Mouse (Mus musculus) liver, embryonic 15.5 days (tissue): ENCODE results near the gene Kbtbd4. TPM values are rescaled to one million over a fixed set of nuclear protein-coding genes. Genes with fewer than 3 reads are reported as not detected.

Experiments used
- ATAC-seq: fragments of 200-750 bp; cut with Nextera tagmentation; 2 replicates; pipeline ENCODE4 v1.8.0; 2017; ENCODE audit warnings: moderate number of reproducible peaks, mild to moderate bottlenecking, moderate library complexity; ENCODE audit not compliant: insufficient read depth
- H3K27ac ChIP-seq: fragments of 300-500 bp; sonication (generic); replicated peaks from 2 replicates; pipeline ENCODE4 v1.5.1; 2015; ENCODE audit warnings: mild to moderate bottlenecking, inconsistent platforms
- H3K27me3 ChIP-seq: fragments of 300-500 bp; sonication (generic); 2 replicates; pipeline ENCODE4 v1.6.1; 2015; ENCODE audit warnings: mild to moderate bottlenecking, inconsistent platforms
- H3K36me3 ChIP-seq: fragments of 300-500 bp; sonication (generic); replicated peaks from 2 replicates; pipeline ENCODE4 v1.6.1; 2015; ENCODE audit warnings: moderate library complexity, mild to moderate bottlenecking, inconsistent platforms
- H3K4me1 ChIP-seq: fragments of 300-500 bp; sonication (generic); replicated peaks from 2 replicates; pipeline ENCODE4 v1.6.1; 2015; ENCODE audit warnings: inconsistent platforms
- H3K4me2 ChIP-seq: fragments of 300-500 bp; sonication (generic); 2 replicates; pipeline ENCODE4 v1.6.1; 2015; ENCODE audit warnings: moderate library complexity, mild to moderate bottlenecking, inconsistent platforms
- H3K4me3 ChIP-seq: fragments of 300-500 bp; sonication (generic); replicated peaks from 2 replicates; pipeline ENCODE4 v1.5.1; 2015; ENCODE audit warnings: mild to moderate bottlenecking, inconsistent platforms
- H3K9ac ChIP-seq: fragments of 300-500 bp; sonication (generic); 2 replicates; pipeline ENCODE4 v1.6.1; 2015; ENCODE audit warnings: moderate library complexity, mild to moderate bottlenecking, inconsistent platforms
- H3K9me3 ChIP-seq: fragments of 300-500 bp; sonication (generic); replicated peaks from 2 replicates; pipeline ENCODE4 v1.6.1; 2016; ENCODE audit warnings: inconsistent platforms
- WGBS: fragments of 180-500 bp; shearing (Covaris S2); methylation state at CpG from one replicate; pipeline ENCODE4 v1.1.7; 2015; ENCODE audit warnings: mixed read lengths; ENCODE audit not compliant: insufficient replicate concordance; 5-methylcytosine and 5-hydroxymethylcytosine counted together
- polyA plus RNA-seq: library from polyadenylated mRNA; unstranded; fragments of >200 nt; fragmentation: Nextera tagmentation; extraction: Ambion mirVana; gene quantifications from 2 replicates; pipeline ENCODE4 v1.2.1, GENCODE M21; 2015

Gene Kbtbd4
- 16.1 and 17.6 TPM in 2 replicates for polyA plus RNA-seq

DNA sequence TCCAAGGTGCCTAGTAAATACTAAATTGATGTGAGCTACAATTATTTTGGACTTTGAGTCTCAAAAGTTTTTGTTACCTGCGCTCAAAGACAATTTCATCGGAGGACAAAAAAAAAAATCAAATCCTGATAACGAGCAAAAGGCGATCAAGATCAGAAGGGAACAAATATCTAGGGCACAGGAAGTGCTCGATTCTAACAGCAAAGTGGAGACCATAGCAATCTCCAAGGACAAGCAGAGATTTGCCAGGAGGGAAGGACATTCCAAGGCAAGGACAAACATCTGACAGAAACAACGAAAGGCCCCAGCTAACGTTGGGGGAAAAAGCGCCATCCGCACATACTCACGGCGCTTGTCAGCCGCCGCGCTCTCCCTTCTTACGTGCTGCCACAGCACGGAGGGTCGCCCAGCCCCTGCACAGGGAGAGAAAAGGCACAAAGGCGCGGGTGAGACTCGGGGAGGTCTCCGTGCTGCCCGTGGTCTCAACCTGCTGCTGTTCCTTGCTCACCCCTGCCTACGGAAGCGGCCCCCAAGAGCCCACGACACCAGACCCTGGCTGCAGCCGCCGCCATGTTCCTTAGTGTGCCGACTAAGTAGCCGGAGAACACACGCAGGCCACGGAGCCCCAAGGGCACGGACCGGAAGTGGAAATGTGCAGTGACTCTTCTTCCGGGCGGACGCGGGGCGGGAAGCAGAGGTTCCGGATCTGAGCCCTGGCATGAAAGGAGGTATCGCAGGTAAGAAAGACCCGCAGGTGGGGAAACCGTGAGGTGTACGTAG lies at the start of gene Kbtbd4, which contains the start of gene Ndufs3:
Kbtbd4 (plus strand) TSS at position 665 of the 780 bp plus-strand sequence.
Ndufs3 (minus strand) TSS at position 752 of the 780 bp plus-strand sequence.
- under 1% methylated on average over 43 of the region's 43 CpGs for WGBS
- H3K4me2 ChIP-seq, result peak within 1 kb of the TSS; percentile 75
- H3K9ac ChIP-seq, result peak within 1 kb of the TSS; percentile 84
- no peaks in the 10 kb centered on the region for H3K9me3 ChIP-seq
- H3K4me3 ChIP-seq, result peak within 1 kb of the TSS; percentile 82
- no peaks in the 10 kb centered on the region for H3K27me3 ChIP-seq
- peaks cover 39% of the 10 kb centered on the region for H3K4me1 ChIP-seq
- H3K36me3 ChIP-seq, result peaks cover 53% of the 10 kb centered on the region
- peak; percentile 90 for ATAC-seq
- H3K27ac ChIP-seq, result peak within 1 kb of the TSS; percentile 86

DNA sequence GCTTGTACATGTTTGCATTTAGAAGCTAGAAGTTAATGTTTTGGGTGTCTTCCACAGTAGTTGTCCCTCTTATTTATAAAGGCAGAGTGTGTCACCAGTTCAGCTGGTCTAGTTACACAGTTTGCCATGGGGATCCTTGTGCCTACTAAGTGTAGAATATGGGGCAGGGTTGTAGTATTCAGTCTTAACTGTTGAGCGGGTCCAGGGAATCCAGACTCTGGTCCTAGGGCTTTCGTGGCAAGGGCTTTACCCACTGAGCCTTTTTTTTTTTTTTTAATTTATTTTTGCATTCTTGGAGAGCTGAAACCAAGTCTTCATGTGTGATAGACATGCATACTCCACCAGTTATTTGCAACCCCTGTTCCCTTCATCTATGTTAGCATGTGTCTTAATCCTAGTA lies 43.1 kb upstream of the Kbtbd4 start:
- ATAC-seq, result no peak
- Histone ChIP-seq H3K36me3 (peaks cover 83% of the 10 kb centered on the region), H3K4me1 (no peaks in the 10 kb centered on the region), H3K4me3 (no peak overlapping the region), H3K9me3 (no peaks in the 10 kb centered on the region), H3K27me3 (no peaks in the 10 kb centered on the region), H3K27ac (no peak overlapping the region), H3K4me2 (no peak overlapping the region), H3K9ac (no peak overlapping the region)
- WGBS, result 88% methylated on average over 2 of the region's 2 CpGs

DNA sequence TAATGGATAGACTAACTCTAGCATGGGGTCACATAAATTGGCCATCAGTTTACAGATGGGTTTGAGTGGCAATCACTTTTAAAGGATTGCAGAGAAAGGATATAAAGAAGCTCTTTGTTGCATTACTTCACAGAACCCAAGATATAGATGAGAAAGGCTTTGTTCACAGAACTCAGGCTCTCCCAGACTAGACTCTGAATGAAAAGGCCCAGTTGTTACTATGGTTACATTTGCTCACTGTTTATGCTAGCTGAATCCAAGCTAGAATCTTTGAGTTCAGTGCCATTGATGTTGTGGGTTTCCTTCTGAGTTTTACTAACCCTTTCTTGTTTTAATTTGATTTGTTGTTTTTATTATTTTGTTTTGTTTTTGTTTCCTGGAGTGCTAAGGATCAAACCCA lies 40.4 kb upstream of the Kbtbd4 start:
- H3K27ac ChIP-seq, result no peak overlapping the region
- no peak overlapping the region for H3K4me2 ChIP-seq
- no peak for ATAC-seq
- H3K9ac ChIP-seq, result no peak overlapping the region
- H3K36me3 ChIP-seq, result peaks cover 79% of the 10 kb centered on the region
- no peaks in the 10 kb centered on the region for H3K9me3 ChIP-seq
- peaks cover 23% of the 10 kb centered on the region for H3K4me1 ChIP-seq
- no peaks in the 10 kb centered on the region for H3K27me3 ChIP-seq
- no peak overlapping the region for H3K4me3 ChIP-seq

DNA sequence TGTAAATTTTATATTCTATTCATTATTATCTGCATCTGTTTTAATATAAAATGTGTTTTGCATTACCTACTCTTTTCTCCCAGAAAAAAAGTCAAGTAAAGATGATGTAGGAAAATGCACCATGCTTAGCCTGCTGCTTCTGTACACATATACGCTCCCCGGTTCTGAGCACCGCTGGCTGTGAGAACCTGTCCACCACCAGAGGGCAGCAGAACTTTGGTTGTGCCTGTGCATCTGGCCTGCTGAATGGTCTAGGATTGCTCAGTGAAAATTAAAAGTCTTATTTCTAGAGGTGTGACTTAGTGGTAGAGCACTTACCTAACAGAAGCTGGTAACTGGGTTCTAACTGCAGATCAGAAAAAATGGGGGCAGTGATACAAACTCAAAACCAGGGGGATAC lies 38.0 kb upstream of the Kbtbd4 start:
- Histone ChIP-seq H3K27ac (peak overlapping the region; percentile 60; the same call in 1 of the 2 replicates), H3K9ac (no peak overlapping the region), H3K36me3 (peaks cover 59% of the 10 kb centered on the region), H3K4me3 (no peak overlapping the region), H3K4me2 (no peak overlapping the region), H3K9me3 (no peaks in the 10 kb centered on the region), H3K27me3 (no peaks in the 10 kb centered on the region), H3K4me1 (peaks cover 47% of the 10 kb centered on the region)
- 26% methylated on average over 3 of the region's 3 CpGs for WGBS
- ATAC-seq, result no peak; the same call in 1 of the 2 replicates

DNA sequence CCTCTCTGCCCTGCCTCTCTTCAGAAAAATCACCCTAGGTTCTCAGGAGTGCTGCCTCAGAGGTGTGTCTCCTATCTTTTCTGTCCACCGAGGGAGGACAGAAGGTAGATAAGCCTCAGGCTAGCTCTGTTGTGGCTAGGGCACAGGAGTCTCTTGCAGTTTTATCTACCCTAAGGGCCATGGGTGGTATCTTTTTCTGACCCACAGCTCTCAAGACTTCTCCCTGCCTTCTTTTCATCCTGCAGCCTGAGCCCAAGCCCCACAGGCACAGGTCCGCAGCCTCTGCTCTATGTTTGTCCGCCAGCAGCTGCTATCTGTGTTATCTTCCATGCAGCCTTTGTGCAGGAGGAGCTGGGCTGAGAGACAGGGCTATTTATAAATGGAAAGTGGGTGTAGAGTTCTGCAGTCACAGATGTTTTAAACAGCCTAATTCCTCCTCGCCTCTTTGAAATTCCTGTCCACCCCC lies 34.4 kb upstream of the Kbtbd4 start:
- peak overlapping the region; percentile 9 for H3K4me3 ChIP-seq
- ATAC-seq, result peak; percentile 93
- H3K9me3 ChIP-seq, result no peaks in the 10 kb centered on the region
- peaks cover 54% of the 10 kb centered on the region for H3K4me1 ChIP-seq
- WGBS, result 8% methylated on average over 4 of the region's 4 CpGs
- H3K27ac ChIP-seq, result peak overlapping the region; percentile 88
- peaks cover 27% of the 10 kb centered on the region for H3K36me3 ChIP-seq
- peak overlapping the region; percentile 28 for H3K9ac ChIP-seq
- H3K27me3 ChIP-seq, result no peaks in the 10 kb centered on the region
- peak overlapping the region; percentile 63 for H3K4me2 ChIP-seq

DNA sequence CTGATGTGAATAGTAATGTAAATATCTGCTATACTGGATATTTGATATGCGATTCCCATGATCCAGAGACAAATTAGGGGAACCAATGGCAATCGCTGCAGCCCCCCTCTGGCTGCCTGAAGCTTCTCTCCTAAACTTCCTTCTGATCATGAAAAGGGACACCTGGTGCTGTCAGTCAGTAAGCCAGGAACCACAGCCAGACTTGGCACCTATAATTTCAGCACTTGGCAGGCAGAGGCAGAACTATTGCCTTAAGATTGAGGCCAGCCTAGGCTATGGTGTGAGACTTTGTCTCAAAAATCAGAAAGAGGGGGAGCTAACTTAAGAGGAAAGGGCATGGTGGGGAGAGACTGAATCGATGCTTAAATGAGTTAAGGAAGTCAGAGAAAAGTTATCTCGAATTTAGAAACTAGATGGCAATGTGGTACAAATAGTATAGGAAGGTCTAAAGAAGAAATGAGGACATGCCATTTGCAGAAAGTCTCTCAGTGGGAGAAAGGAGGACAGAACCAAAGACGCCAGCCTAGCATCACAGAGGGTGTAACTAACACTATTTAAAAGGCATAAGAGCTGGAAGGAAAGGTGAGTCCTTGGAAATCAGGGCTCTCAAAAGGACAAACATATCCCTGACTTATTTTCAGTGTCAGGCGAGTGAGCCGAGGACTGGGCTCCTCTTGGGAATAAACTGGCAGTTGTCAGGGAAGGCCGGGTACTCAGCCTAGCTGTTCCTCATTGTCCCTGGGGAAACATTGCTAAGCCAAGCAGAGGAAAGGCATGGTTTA lies 33.2 kb upstream of the Kbtbd4 start:
- H3K4me2 ChIP-seq, result peak overlapping the region; percentile 63

DNA sequence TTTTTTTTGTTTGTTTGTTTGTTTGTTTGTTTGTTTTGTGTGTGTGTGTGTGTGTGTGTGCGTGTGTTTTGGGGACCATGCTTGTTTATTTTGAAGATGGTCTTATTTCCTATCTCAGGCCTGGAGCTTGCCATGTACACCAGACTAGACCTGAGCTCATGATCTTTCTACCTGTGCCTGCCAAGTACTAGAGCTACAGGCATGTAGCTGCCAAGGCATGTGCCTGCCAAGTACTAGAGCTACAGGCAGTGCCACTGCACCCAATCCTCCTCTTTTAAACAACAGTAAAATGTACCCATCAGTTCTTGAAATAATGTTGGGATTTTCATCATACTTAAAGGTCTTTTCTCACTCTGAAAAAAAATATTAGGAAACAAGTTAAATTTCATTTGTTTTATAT lies 30.5 kb upstream of the Kbtbd4 start:
- Histone ChIP-seq H3K9me3 (no peaks in the 10 kb centered on the region), H3K4me2 (no peak overlapping the region), H3K4me3 (no peak overlapping the region), H3K9ac (no peak overlapping the region), H3K27me3 (peaks cover 11% of the 10 kb centered on the region), H3K4me1 (peaks cover 32% of the 10 kb centered on the region), H3K27ac (no peak overlapping the region), H3K36me3 (no peaks in the 10 kb centered on the region)
- ATAC-seq, result no peak
- WGBS, result 54% methylated on average over 1 of the region's 1 CpGs

More for the DNA sequence above, 33.2 kb upstream of the Kbtbd4 start:
- no peak overlapping the region for H3K4me3 ChIP-seq
- peak overlapping the region; percentile 88 for H3K27ac ChIP-seq
- H3K9ac ChIP-seq, result no peak overlapping the region
- H3K27me3 ChIP-seq, result no peaks in the 10 kb centered on the region
- peaks cover 16% of the 10 kb centered on the region for H3K36me3 ChIP-seq
- ATAC-seq, result no peak
- peaks cover 54% of the 10 kb centered on the region for H3K4me1 ChIP-seq
- no peaks in the 10 kb centered on the region for H3K9me3 ChIP-seq
- WGBS, result 62% methylated on average over 8 of the region's 8 CpGs

DNA sequence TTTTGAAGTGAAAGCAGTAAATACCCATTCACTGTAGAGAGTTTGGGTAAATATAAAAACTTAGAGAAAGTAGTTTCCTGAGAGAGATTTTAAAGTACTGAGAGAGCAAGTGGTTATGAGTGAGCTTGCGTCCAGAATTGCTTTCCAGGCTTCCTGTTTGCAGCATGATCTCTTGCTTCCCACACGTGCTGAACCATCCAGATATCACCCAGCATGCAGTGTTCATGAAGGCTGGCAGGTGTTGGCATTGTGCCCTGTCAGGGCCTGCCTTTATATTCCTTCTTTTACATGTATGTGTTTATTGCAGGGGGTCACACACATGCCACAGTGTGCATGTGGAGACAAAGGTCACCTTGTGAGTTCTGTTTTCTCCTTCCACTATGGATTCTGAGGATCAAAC lies 29.3 kb upstream of the Kbtbd4 start:
- Histone ChIP-seq H3K9me3 (no peaks in the 10 kb centered on the region), H3K36me3 (no peaks in the 10 kb centered on the region), H3K9ac (no peak overlapping the region), H3K27ac (no peak overlapping the region), H3K4me1 (peaks cover 29% of the 10 kb centered on the region), H3K27me3 (peaks cover 23% of the 10 kb centered on the region), H3K4me2 (no peak overlapping the region), H3K4me3 (no peak overlapping the region)
- WGBS, result 30% methylated on average over 2 of the region's 2 CpGs
- ATAC-seq, result no peak

DNA sequence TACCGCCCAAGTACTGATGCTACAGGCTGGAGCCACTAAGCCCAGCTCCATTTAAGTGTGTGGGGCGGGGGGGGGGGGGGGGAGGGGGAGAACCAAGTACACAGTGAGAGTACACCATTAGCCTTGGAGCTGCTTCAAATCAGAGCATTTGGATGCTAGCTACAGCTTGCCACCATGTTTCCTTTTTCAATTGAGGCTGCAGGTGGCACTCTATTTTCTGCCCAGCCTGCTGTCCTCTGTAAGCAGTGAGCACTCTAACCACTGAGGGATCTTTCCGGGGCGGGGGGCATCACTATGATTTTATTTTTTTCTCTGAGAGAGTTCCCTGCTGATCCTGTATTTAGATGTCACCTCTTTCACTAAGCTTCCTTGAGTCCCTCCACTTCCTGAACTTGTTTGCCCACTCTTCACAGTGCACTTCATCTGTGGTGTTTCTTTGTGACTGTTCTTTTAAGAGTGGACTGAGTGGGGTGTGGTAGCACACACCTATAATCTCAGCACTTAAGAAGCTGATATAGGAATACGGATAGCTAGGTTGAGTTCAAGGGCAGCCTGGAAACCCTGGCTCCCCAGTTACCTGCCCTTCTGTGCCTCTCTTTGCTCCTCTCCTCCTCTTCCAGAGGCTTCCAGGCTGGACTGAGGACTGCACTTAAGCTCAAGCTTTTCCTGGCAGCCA lies 26.8 kb upstream of the Kbtbd4 start:
- H3K4me3 ChIP-seq, result no peak overlapping the region
- no peak overlapping the region for H3K27ac ChIP-seq
- H3K27me3 ChIP-seq, result peaks cover 40% of the 10 kb centered on the region
- no peak overlapping the region for H3K9ac ChIP-seq
- no peak for ATAC-seq
- H3K36me3 ChIP-seq, result no peaks in the 10 kb centered on the region
- WGBS, result 38% methylated on average over 5 of the region's 5 CpGs
- H3K4me2 ChIP-seq, result no peak overlapping the region
- peaks cover 13% of the 10 kb centered on the region for H3K4me1 ChIP-seq
- no peaks in the 10 kb centered on the region for H3K9me3 ChIP-seq

DNA sequence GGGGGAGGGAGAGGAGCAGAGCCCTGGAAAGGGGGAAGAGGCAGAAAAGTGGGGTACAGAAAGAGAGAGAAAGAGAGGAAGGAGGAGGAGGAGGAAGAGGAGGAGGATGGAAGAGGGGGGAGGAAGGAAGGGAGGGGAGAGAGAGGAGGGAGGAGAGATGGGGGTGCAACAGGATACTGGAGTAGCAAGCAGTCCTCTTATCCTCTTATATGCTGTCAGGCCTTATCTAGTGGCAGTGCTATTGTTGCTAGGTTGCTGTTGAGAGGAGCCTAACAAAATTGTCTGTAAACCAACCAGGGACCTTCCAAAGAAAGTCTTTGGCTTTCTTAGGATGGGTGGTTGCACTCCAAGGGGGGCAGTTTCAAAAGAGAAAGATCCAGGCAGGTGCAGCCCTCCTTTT lies 25.1 kb upstream of the Kbtbd4 start:
- Histone ChIP-seq H3K9me3 (no peaks in the 10 kb centered on the region), H3K27ac (no peak overlapping the region), H3K36me3 (no peaks in the 10 kb centered on the region), H3K4me1 (peaks cover 13% of the 10 kb centered on the region), H3K9ac (no peak overlapping the region), H3K27me3 (peaks cover 57% of the 10 kb centered on the region), H3K4me3 (no peak overlapping the region), H3K4me2 (no peak overlapping the region)
- ATAC-seq, result no peak
